Mouse (Mus musculus) G1E (cell line): ENCODE data around the gene Sema7a.

Experiments used
- CTCF ChIP-seq: IDR thresholded peaks from 2 replicates; pipeline ENCODE4 v1.5.1; 2012; ENCODE audit warnings: low read depth, low read length, inconsistent platforms, mixed read lengths
- GATA2 ChIP-seq: IDR thresholded peaks from 2 replicates; pipeline ENCODE4 v1.6.1; 2012; ENCODE audit warnings: low read depth, low read length, inconsistent platforms, borderline replicate concordance

DNA sequence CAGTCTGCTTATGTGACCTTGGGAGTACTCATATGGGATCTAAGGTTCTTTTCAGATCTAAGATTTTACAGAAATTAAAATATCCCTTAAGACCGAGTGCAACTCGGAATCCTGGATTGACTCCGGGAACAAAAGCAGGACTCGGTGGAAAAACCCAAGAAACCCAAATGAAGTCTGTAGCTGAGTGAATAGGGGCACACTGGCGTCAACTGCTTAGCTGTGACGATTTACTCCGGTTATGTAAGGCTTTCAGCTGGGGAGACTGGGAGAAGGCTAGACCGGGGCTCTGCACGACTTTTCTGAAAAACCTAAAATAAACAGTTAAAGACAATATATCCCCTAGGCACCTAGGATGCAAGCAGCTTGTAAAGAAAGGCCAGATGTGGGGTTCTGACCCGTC, 19.5 kb downstream of the Sema7a start:
- TF ChIP-seq CTCF (no peak), GATA2 (no peak)
